Mouse (Mus musculus): Measurements from ENCODE around the gene Acss2. TPM values are rescaled to one million over a fixed set of nuclear protein-coding genes. Genes with fewer than 3 reads are reported as not detected.

Gene Acss2
- total RNA-seq (2021) = 10 to 100 TPM; 48.9 to 56.2 TPM
- long read RNA-seq, transcript Acss2-201 (18 exons, 2,931 nt) = major isoform, 28 of 43 reads
- long read RNA-seq, partial matches to known transcripts = 5 of 43 reads
- long read RNA-seq, other reads (novel, unspliced or antisense) = 6 of 43 reads

GRCm38 (mm10) chr2:155517455-155518423 is at the start of gene Acss2, which contains the start of gene Ggt7:
TSS of gene Acss2 (plus strand) at chr2:155517948.
TSS of gene Ggt7 (minus strand) at chr2:155518237.
- DNase-seq (ENCODE audit: low spot score in 2 of 2) = peak; percentile 97 to 98

DNA sequence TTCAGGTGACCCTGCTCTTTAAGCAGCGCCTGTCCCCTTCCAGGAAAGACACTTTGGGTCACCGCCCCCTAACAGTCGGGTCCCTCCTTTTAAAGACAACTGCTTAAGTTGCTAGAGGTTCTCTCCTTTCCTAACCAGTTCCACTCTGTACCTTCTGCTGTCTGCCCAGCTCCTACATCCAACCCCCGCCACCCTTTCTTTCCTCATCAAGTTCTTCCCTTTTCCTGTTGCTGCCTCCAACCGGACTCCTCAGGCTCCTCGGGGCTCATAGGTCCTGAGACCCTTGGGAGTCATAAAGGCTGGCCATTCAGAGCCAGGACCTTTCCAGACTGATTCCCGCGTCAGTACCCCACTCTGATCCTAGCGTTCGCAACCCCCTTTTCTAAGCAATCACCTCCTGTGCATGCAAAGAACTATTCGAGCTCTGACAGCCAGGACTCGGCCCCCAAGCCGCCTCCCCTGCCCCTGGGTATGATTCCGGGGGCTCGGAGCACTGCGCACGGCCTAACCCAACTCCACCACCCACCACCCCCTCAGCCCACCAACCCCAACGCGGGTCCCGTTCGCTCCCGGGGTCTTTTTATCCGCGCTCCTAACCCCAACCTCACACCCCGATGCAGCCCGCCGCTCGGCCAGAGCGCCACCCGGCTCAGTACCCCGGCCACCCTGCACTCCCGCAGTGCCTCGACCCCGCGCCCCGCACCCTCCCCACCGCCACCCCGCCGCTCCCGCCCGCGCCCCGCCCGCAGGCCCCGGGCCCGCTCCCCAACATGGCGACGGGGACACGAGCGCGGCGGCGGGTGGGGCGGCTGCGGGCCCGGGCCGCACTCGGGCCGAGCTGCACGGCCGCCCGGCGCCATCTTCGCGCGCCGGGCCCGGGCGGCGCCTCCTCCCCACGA is 44.8 kb upstream of the Acss2 start:
- DNase-seq (ENCODE audit: low spot score in 2 of 2) = peak; percentile 38 to 52

GRCm38 (mm10) chr2:155473570-155474088 is 44.1 kb upstream of the Acss2 start, which contains the start of gene Ncoa6:
TSS of gene Ncoa6 (minus strand) at chr2:155473894.
- DNase-seq (ENCODE audit: low spot score in 2 of 2) = peak; percentile 63 to 76

- peak; percentile 43 to 61 for DNase-seq (ENCODE audit: low spot score in 2 of 2)
Measured at GRCm38 (mm10) chr2:155482021-155482420, 35.7 kb upstream of the Acss2 start.

DNA sequence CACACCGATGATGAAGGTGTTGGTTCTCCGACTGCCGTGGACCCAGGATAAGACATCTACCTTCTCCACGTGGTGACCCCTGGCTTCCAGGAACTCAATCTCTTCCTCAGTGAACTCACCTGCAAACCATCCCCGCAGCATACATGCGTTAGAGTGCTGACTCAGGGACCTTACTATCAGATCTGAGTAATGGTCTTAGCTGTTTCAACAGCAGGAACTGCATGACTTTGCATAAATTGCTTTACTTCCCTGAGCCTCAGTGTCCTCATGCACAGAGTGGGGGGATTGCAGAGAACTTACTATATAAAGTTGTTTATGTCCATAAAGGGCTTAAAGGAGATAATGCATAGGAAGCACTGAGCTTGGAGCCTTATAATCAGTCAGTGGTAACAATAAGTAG is 26.8 kb upstream of the Acss2 start:
- no peak for DNase-seq (ENCODE audit: low spot score in 2 of 2)

DNA sequence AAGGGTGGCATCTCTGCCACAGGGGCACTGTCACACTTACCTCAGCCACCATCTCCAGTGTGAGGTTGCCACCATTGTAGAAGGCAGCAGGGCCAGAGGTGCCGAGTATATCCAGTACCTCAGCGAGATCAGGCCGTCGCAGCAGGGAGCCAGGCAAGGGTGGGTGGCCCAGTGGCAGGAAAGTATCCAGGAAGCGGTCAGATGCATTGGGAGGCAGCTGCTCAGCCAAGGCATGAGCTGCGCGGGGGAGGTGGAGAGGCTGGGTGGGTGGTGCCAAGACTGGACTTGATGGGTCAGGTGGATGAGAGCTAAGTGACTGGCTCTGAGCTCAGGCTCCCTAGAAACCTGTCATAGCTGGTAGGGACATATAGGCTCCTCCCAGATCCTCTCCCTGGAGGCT is 15.2 kb upstream of the Acss2 start:
- DNase-seq (ENCODE audit: low spot score in 2 of 2) = no peak

DNA sequence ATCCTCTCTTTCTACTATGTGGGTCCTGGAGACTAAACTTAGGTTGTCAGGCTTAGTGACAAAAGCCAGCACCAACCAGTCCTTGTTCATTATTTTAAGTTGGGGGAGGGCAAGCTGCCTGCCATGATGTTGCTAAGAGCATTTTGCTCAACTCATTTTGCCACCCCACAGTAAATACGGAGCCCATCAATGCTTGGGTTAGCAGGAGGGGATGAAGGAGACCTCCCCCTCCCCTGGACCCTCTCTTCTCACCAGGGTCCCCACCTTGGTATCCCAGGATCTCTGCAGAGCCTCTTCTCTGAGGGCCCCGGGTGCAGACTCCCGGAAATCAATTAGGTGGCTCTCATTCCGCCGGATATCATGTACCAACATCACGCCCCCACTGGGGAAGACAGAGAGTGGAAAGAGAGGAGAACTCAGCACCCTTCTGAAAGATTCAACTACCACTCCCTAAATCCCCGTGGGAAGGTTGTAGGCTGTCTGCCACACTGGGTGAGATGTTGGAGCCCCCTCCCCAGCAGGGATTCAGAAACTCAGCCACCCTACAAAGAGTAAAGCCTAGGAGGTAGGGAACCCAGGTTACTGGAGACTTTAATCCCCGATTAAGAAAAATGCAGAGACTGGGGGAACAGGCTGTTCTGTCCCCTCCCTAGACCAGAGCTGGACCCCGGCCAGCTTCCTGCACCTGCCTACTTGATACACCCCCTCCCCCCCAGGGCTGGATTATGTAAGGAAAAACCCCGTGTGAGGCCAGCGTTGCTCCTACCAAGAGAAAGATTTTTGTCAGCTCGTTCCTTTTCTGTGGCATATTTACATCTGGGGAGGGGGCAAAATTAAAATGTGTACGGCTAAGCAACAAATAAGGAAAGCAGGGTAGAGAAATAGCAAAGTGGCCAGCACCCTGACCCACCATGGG is 13.1 kb upstream of the Acss2 start:
- DNase-seq (ENCODE audit: low spot score in 2 of 2) = peak in 1 of 2 experiments; percentile 34

DNA sequence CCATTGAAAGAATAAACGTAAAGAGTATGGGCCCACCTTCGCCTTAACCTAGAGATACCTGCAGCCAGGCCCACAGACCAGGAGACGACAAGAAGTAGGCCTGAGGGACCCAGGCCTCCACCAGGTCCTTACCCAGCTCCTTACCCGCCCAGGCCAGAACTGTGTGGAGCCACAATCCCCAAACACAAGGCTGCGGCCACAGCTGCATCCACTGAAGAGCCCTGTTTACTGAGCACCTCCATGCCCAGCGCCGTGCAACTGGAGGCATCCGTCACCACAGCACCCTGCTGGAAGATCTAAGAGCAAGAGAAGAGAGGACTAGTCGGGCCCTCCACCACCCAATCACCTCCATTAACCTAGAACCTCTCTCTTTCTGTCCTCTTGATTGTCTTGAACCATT is 11.9 kb upstream of the Acss2 start:
- DNase-seq (ENCODE audit: low spot score in 2 of 2) = no peak

GRCm38 (mm10) chr2:155507721-155508470 is 9.9 kb upstream of the Acss2 start:
- DNase-seq (ENCODE audit: low spot score in 2 of 2) = no peak

DNA sequence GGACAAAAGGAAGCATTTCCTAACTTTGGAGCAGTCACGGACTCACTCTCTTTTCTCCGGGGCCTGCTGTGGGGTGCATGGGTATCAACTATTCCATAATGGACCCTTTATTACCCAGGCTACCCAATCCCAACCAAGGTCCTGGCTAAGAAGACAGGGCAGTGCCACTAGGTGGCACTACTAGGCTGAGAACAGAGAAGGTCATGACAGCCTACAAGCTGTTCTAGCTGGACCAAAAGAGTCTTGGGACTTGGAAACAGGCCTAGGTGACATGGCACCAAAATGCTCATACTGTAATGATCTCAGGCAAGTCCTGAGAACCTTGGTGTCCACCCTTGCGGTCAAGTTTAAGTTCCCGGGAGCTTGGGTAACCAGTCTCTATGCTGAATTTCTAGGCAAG is 5.3 kb upstream of the Acss2 start:
- peak in 1 of 2 experiments; percentile 48 for DNase-seq (ENCODE audit: low spot score in 2 of 2)

- peak; percentile 34 to 41 for DNase-seq (ENCODE audit: low spot score in 2 of 2)
Measured at GRCm38 (mm10) chr2:155513543-155513942, 4.2 kb upstream of the Acss2 start.

DNA sequence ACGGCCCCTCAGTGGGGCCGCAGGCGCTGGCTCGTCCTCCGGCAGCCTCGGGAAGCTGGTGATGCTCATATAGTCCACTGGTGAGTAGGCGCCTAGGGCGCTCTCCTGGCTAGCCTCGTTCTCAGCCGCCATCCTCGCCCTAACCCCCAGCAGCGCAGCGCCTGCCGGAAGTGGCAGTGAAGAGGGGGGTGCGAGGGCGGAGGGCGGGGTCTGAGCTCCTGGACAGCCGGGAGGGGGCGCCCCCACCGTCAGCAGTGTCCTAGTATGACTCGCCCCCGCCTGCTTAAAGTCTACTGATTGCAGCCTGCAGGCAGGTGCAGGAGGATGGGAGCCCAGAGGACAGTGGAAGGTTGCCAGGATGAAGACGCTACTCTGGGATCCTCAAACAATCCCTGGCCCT is 3.1 kb upstream of the Acss2 start:
- peak; percentile 81 to 88 for DNase-seq (ENCODE audit: low spot score in 2 of 2)

GRCm38 (mm10) chr2:155515941-155516340 is 1.8 kb upstream of the Acss2 start:
- DNase-seq (ENCODE audit: low spot score in 2 of 2) = peak; percentile 78 to 81

DNA sequence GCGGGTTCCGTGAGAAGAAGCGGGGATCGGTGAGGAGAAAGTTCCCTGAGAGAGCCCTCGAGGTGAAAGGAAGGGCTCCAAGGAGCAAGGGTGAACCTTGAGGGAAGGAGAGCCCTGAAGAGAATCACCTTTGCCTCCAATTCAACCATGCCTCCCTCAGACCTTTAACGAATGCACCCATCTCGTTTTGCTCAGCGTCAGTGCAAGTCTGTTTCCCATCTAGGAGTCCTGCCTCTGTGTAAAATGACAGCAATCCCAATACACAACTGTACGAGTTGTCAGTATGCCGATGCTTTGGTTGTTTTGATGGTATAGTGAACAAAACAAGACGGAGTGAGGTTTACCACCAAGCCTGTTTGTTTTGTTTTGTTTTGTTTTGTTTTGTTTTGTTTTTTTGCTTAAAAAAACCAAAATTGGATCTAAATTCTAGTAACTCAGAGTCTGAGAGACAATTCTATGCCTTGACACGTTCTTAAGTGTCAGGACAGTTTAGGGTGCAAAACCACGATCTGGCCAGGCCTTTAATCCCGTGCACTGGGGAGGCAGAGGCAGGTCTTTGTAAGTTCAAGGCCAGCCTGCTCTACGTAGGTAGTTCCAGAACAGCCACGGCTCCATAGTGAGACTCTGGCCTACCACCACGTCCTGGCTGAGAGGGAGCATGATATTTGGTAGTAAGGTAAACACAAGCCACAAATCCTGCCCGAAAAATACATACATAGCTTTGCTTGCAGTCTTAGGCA is 953 bp downstream of the Acss2 start:
- no peak for DNase-seq (ENCODE audit: low spot score in 2 of 2)

DNA sequence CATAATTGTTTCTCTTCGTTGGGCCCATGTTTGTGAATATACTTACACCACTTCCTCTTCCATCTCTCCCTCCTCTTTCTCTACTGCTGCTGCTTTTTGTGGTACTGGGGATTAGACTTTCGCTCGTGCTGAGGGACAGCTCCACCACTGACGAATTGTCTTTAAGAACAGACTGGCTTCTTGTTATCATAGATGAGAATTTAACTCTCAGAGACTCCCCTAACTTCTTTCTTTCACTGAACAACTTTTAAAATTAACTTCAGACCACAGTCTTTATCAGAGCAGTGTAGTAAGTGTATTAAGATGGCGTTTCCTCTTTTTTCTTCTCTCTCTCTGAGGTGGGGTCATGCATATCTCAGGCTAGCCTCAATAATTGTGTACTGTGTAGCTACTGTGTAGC is 6.0 kb downstream of the Acss2 start:
- no peak for DNase-seq (ENCODE audit: low spot score in 2 of 2)

DNA sequence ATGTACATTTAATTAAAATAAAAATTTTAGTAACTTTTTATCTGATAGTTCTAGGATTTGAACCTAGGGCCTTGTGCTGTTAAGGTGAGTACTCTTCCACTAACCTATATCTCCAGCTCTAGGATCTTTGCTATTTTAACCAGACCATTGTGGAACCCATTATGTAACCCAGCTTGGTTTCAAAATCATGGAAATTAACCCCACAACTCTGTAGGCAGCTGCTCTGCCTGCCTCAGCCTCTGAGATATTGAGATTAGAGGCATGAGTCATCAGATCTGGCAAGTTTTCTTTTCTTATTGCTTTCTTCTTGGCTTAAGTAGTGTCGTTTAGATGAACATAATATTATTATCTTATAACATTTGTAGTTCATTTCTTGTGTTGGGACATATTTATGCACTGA is 6.6 kb downstream of the Acss2 start:
- no peak for DNase-seq (ENCODE audit: low spot score in 2 of 2)

- no peak for DNase-seq (ENCODE audit: low spot score in 2 of 2)
Measured at GRCm38 (mm10) chr2:155527367-155527766, 9.6 kb downstream of the Acss2 start.

DNA sequence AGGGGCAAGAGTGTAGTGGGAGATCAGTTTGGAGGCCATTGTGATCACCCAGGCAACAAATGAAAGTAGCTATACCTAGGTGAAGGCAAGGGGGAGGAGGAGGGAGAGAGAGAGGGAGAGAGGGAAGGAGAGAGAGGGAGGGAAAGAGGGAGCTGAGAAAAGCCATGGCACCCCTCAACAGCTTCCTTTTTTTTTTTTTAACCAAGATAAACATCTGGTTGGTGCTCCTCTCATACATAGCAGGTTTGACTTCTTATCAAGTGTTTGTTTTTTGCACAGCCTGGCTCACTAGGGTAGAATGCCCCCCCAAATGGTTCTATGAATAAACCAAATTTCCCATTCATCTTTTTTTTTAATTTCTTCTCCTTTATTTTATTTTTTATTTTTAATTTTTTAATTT is 18.5 kb downstream of the Acss2 start:
- no peak for DNase-seq (ENCODE audit: low spot score in 2 of 2)

Measured in layer of hippocampus, postnatal 10 days (tissue).